Mouse (Mus musculus): Measurements from ENCODE around the gene Prpf38b. TPM values are rescaled to one million over a fixed set of nuclear protein-coding genes. Genes with fewer than 3 reads are reported as not detected.

Gene Prpf38b
- polyA plus RNA-seq, 1 experiment from 2014 or later, result 91.7 TPM

- peaks cover 9% of the 10 kb centered on the region; the same call in 1 of the 2 replicates for H3K4me1 ChIP-seq
- no peak overlapping the region for H3K9ac ChIP-seq
- H3K4me2 ChIP-seq (replicated peaks), result no peak overlapping the region
- H3K36me3 ChIP-seq, result no peaks in the 10 kb centered on the region
- H3K27ac ChIP-seq, result no peak overlapping the region
- WGBS, result 38% methylated on average over 8 of the region's 8 CpGs
- no peaks in the 10 kb centered on the region for H3K9me3 ChIP-seq
- no peak for ATAC-seq (ENCODE audit: insufficient number of reproducible peaks, insufficient read depth, low FRiP score, low TSS enrichment)
- no peak overlapping the region for H3K4me3 ChIP-seq
- H3K27me3 ChIP-seq, result no peaks in the 10 kb centered on the region
Measured at GRCm38 (mm10) chr3:108856386-108857123, 55.0 kb downstream of the Prpf38b start.

GRCm38 (mm10) chr3:108855864-108856263 lies 55.7 kb downstream of the Prpf38b start:
- H3K4me3 ChIP-seq, result no peak overlapping the region
- ATAC-seq (ENCODE audit: insufficient number of reproducible peaks, insufficient read depth, low FRiP score, low TSS enrichment), result no peak
- H3K27ac ChIP-seq, result no peak overlapping the region
- H3K27me3 ChIP-seq, result no peaks in the 10 kb centered on the region
- H3K36me3 ChIP-seq, result no peaks in the 10 kb centered on the region
- no peaks in the 10 kb centered on the region for H3K9me3 ChIP-seq
- H3K9ac ChIP-seq, result no peak overlapping the region
- 70% methylated on average over 10 of the region's 10 CpGs for WGBS
- peaks cover 9% of the 10 kb centered on the region; the same call in 1 of the 2 replicates for H3K4me1 ChIP-seq
- no peak overlapping the region for H3K4me2 ChIP-seq (replicated peaks)

- 56% methylated on average over 12 of the region's 12 CpGs for whole genome bisulfite sequencing
Measured at GRCm38 (mm10) chr3:108855371-108855770, 56.2 kb downstream of the Prpf38b start.

GRCm38 (mm10) chr3:108853266-108853665 lies 58.3 kb downstream of the Prpf38b start:
- 78% methylated on average over 1 of the region's 1 CpGs for WGBS
- Histone ChIP-seq H3K4me2 (replicated peaks) (no peak overlapping the region), H3K27me3 (no peaks in the 10 kb centered on the region), H3K9me3 (no peaks in the 10 kb centered on the region), H3K27ac (no peak overlapping the region), H3K9ac (no peak overlapping the region), H3K4me3 (no peak overlapping the region), H3K4me1 (peaks cover 8% of the 10 kb centered on the region; the same call in 1 of the 2 replicates), H3K36me3 (no peaks in the 10 kb centered on the region)
- no peak for ATAC-seq (ENCODE audit: insufficient number of reproducible peaks, insufficient read depth, low FRiP score, low TSS enrichment)

More at GRCm38 (mm10) chr3:108855371-108855770, 56.2 kb downstream of the Prpf38b start:
- Histone ChIP-seq H3K4me1 (peaks cover 9% of the 10 kb centered on the region; the same call in 1 of the 2 replicates), H3K4me2 (replicated peaks) (no peak overlapping the region), H3K4me3 (no peak overlapping the region), H3K27ac (no peak overlapping the region), H3K36me3 (no peaks in the 10 kb centered on the region), H3K9me3 (no peaks in the 10 kb centered on the region), H3K9ac (no peak overlapping the region), H3K27me3 (no peaks in the 10 kb centered on the region)
- no peak for ATAC-seq (ENCODE audit: insufficient number of reproducible peaks, insufficient read depth, low FRiP score, low TSS enrichment)

Other genes with a start within 250 kb of the Prpf38b start
- gene Gpsm2, start 189.4 kb downstream of the Prpf38b start, polyA plus RNA-seq (2016; fragmentation: Nextera tagmentation; extraction: Ambion mirVana), result 77.0 and 82.5 TPM in 2 replicates
- gene Aknad1, start 172.1 kb downstream of the Prpf38b start, polyA plus RNA-seq (2016; fragmentation: Nextera tagmentation; extraction: Ambion mirVana), result 0.36 and 0.51 TPM in 2 replicates
- gene Stxbp3, start 71.2 kb downstream of the Prpf38b start, polyA plus RNA-seq (2016; fragmentation: Nextera tagmentation; extraction: Ambion mirVana), result 29.3 and 31.2 TPM in 2 replicates
- gene Fndc7, start 21.7 kb downstream of the Prpf38b start, polyA plus RNA-seq (2016; fragmentation: Nextera tagmentation; extraction: Ambion mirVana), result 0.14 and 0.17 TPM in 2 replicates
- 1.6 and 1.9 TPM in 2 replicates for gene Henmt1, start 28.1 kb upstream of the Prpf38b start, polyA plus RNA-seq (2016; fragmentation: Nextera tagmentation; extraction: Ambion mirVana)
- not detected in 2 replicates for gene Gm9857, start 28.7 kb upstream of the Prpf38b start, polyA plus RNA-seq (2016; fragmentation: Nextera tagmentation; extraction: Ambion mirVana)
- gene Fam102b, start 115.9 kb upstream of the Prpf38b start, polyA plus RNA-seq (2016; fragmentation: Nextera tagmentation; extraction: Ambion mirVana), result 11.6 and 15.1 TPM in 2 replicates
- not detected in 2 replicates for gene Slc25a54, start 168.7 kb upstream of the Prpf38b start, polyA plus RNA-seq (2016; fragmentation: Nextera tagmentation; extraction: Ambion mirVana)
- 49.0 and 52.5 TPM in 2 replicates for gene Slc25a24, start 211.4 kb upstream of the Prpf38b start, polyA plus RNA-seq (2016; fragmentation: Nextera tagmentation; extraction: Ambion mirVana)